Mouse (Mus musculus): Measurements from ENCODE around the gene Creb3l2. TPM values are rescaled to one million over a fixed set of nuclear protein-coding genes. Genes with fewer than 3 reads are reported as not detected.

Creb3l2 gene
- total RNA-seq, 2 experiments from 2014 or later = 14.1 to 16.9 TPM

GRCm38 (mm10) chr6:37451664-37452063, 9.7 kb upstream of the Creb3l2 start:
- DNase-seq = no peak
- intact Hi-C loops (cut with DNase I; ENCODE audit: low total_unique reads) = no loop called here

GRCm38 (mm10) chr6:37447704-37448466, 5.9 kb upstream of the Creb3l2 start:
- intact Hi-C loops (cut with DNase I; ENCODE audit: low total_unique reads) = loop anchor here (2.0 to 5.0 kb wide), 4 partner anchors 76 to 391 kb away; no protein-coding TSS in a partner anchor

GRCm38 (mm10) chr6:37442781-37443180, 835 bp upstream of the Creb3l2 start:
- no peak for DNase-seq
- intact Hi-C loops (cut with DNase I; ENCODE audit: low total_unique reads) = no loop called here

More at GRCm38 (mm10) chr6:37447704-37448466, 5.9 kb upstream of the Creb3l2 start:
- peak; percentile 50 for DNase-seq

GRCm38 (mm10) chr6:37441251-37442011, 515 bp downstream of the Creb3l2 start:
- DNase-seq = peak; percentile 55
- intact Hi-C loops (cut with DNase I; ENCODE audit: low total_unique reads) = no loop called here

GRCm38 (mm10) chr6:37440491-37441250, 1.3 kb downstream of the Creb3l2 start:
- intact Hi-C loops (cut with DNase I; ENCODE audit: low total_unique reads) = no loop called here
- DNase-seq = no peak

GRCm38 (mm10) chr6:37439676-37440490, 2.1 kb downstream of the Creb3l2 start:
- intact Hi-C loops (cut with DNase I; ENCODE audit: low total_unique reads) = no loop called here

GRCm38 (mm10) chr6:37438510-37438909, 3.4 kb downstream of the Creb3l2 start:
- DNase-seq = no peak
- intact Hi-C loops (cut with DNase I; ENCODE audit: low total_unique reads) = no loop called here

More at GRCm38 (mm10) chr6:37439676-37440490, 2.1 kb downstream of the Creb3l2 start:
- DNase-seq = no peak

GRCm38 (mm10) chr6:37437086-37437485, 4.9 kb downstream of the Creb3l2 start:
- DNase-seq = no peak
- intact Hi-C loops (cut with DNase I; ENCODE audit: low total_unique reads) = no loop called here

- intact Hi-C loops (cut with DNase I; ENCODE audit: low total_unique reads) = no loop called here
- DNase-seq = no peak
These were observed 6.6 kb downstream of the Creb3l2 start for GRCm38 (mm10) chr6:37435391-37435790.

GRCm38 (mm10) chr6:37429849-37430470, 12.0 kb downstream of the Creb3l2 start:
- no peak for DNase-seq

GRCm38 (mm10) chr6:37428947-37429346, 13.0 kb downstream of the Creb3l2 start:
- DNase-seq = no peak
- intact Hi-C loops (cut with DNase I; ENCODE audit: low total_unique reads) = no loop called here

More at GRCm38 (mm10) chr6:37429849-37430470, 12.0 kb downstream of the Creb3l2 start:
- intact Hi-C loops (cut with DNase I; ENCODE audit: low total_unique reads) = no loop called here

GRCm38 (mm10) chr6:37428044-37428443, 13.9 kb downstream of the Creb3l2 start:
- DNase-seq = no peak
- intact Hi-C loops (cut with DNase I; ENCODE audit: low total_unique reads) = no loop called here

GRCm38 (mm10) chr6:37426615-37427014, 15.3 kb downstream of the Creb3l2 start:
- DNase-seq = no peak
- intact Hi-C loops (cut with DNase I; ENCODE audit: low total_unique reads) = no loop called here

- no peak for DNase-seq
- intact Hi-C loops (cut with DNase I; ENCODE audit: low total_unique reads) = no loop called here
These were observed 16.1 kb downstream of the Creb3l2 start for GRCm38 (mm10) chr6:37425833-37426232.

- intact Hi-C loops (cut with DNase I; ENCODE audit: low total_unique reads) = no loop called here
- DNase-seq = no peak
These were observed 16.9 kb downstream of the Creb3l2 start for GRCm38 (mm10) chr6:37425075-37425474.

- DNase-seq = peak; percentile 58
- intact Hi-C loops (cut with DNase I; ENCODE audit: low total_unique reads) = no loop called here
These were observed 17.6 kb downstream of the Creb3l2 start for GRCm38 (mm10) chr6:37424374-37424773.

GRCm38 (mm10) chr6:37423386-37423785, 18.6 kb downstream of the Creb3l2 start:
- intact Hi-C loops (cut with DNase I; ENCODE audit: low total_unique reads) = no loop called here
- DNase-seq = no peak

GRCm38 (mm10) chr6:37421124-37421523, 20.8 kb downstream of the Creb3l2 start:
- no peak for DNase-seq
- intact Hi-C loops (cut with DNase I; ENCODE audit: low total_unique reads) = no loop called here

Data from gastrocnemius, postnatal 14 days (tissue).